Mouse (Mus musculus) liver, adult 2 months (tissue): ENCODE results near the gene Naaa. TPM values are rescaled to one million over a fixed set of nuclear protein-coding genes. Genes with fewer than 3 reads are reported as not detected.

Experiments used
- DNase-seq: peaks from one replicate; pipeline ENCODE4 v3.0.0-alpha.2; 2011; ENCODE audit warnings: low read depth, low spot score; ENCODE audit errors: extremely low read depth
- H3K27ac ChIP-seq: fragments of 200-500 bp; replicated peaks from 2 replicates; pipeline ENCODE4 v1.5.1; 2012; ENCODE audit warnings: low read depth, mild to moderate bottlenecking, control low read depth, inconsistent platforms, low read length; ENCODE audit not compliant: insufficient read depth
- H3K27me3 ChIP-seq: fragments of 200-500 bp; 2 replicates; pipeline ENCODE4 v1.6.1; 2012; ENCODE audit warnings: mild to moderate bottlenecking, moderate library complexity, low read length, inconsistent platforms; ENCODE audit not compliant: control insufficient read depth, insufficient read depth
- H3K36me3 ChIP-seq: fragments of 200-500 bp; 2 replicates; pipeline ENCODE4 v1.6.1; 2012; ENCODE audit warnings: low read length, inconsistent platforms; ENCODE audit not compliant: control insufficient read depth, insufficient read depth
- H3K4me1 ChIP-seq: fragments of 200-500 bp; 2 replicates; pipeline ENCODE4 v1.6.1; 2011; ENCODE audit warnings: low read length; ENCODE audit not compliant: control insufficient read depth, insufficient read depth
- H3K4me3 ChIP-seq: fragments of 200-500 bp; 2 replicates; pipeline ENCODE4 v1.5.1; 2011; ENCODE audit warnings: low read depth, mild to moderate bottlenecking, control low read depth, low read length, moderate library complexity; ENCODE audit not compliant: insufficient read depth
- H3K79me2 ChIP-seq: fragments of 200-500 bp; 2 replicates; pipeline ENCODE4 v1.6.1; 2012; ENCODE audit warnings: inconsistent platforms, mild to moderate bottlenecking, low read length, moderate library complexity; ENCODE audit not compliant: control insufficient read depth, insufficient read depth
- H3K9ac ChIP-seq: fragments of 200-500 bp; 2 replicates; pipeline ENCODE4 v1.6.1; 2012; ENCODE audit warnings: low read depth, mild to moderate bottlenecking, control low read depth, inconsistent platforms, low read length
- CTCF ChIP-seq: fragments of 200-500 bp; IDR thresholded peaks from 2 replicates; pipeline ENCODE4 v1.5.1; 2011; ENCODE audit warnings: low read depth, low read length, control low read depth
- POLR2A ChIP-seq: fragments of 200-500 bp; IDR thresholded peaks from 2 replicates; pipeline ENCODE4 v1.6.1; 2011; ENCODE audit warnings: low read length, control low read depth; ENCODE audit not compliant: insufficient read depth; ENCODE audit errors: extremely low read depth
- WGBS: fragments of 180-500 bp; shearing (Covaris S2); methylation state at CpG from one replicate; pipeline ENCODE4 v1.1.7; 2018; 5-methylcytosine and 5-hydroxymethylcytosine counted together
- polyA plus RNA-seq: library from polyadenylated mRNA; depleted of rRNA; stranded (reverse); fragments of >200 nt; gene quantifications from 2 replicates; pipeline ENCODE4 v1.2.3, GENCODE M21; 2012
- total RNA-seq: library from RNA; depleted of rRNA; stranded (reverse); fragments of >200 nt; gene quantifications from 2 replicates; pipeline ENCODE4 v1.2.3, GENCODE M21; 2014

The Naaa gene
- total and polyA plus RNA-seq, 2 experiments, result 4.4 to 5.2 TPM

DNA sequence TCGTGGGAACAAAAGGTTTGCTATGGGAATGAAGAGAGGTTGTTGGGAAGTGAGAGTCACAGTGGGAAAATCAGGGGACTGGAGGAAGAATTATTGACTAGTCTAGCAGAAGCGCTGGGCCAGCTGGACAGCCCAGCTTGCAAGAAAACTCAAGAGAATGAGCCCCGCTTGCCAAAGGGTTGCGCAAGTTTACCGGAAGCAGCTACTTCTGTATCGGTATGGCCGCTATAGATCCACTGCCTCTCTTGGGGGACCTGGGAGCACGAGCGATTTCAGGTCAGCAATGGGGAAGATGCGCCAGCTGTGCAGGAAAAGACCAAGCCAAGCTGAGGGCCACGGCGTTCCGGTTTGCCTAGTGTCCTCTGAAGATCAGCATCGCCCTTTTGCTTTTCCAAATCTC is 40.6 kb upstream of the Naaa start:
- no peak overlapping the region for H3K27ac ChIP-seq
- H3K79me2 ChIP-seq, result no peaks in the 10 kb centered on the region
- H3K4me3 ChIP-seq, result no peak overlapping the region
- peaks cover 14% of the 10 kb centered on the region for H3K4me1 ChIP-seq
- DNase-seq, result no peak
- H3K36me3 ChIP-seq, result no peaks in the 10 kb centered on the region
- no peaks in the 10 kb centered on the region for H3K27me3 ChIP-seq
- TF ChIP-seq POLR2A (no peak), CTCF (no peak)
- 75% methylated on average over 14 of the region's 14 CpGs for WGBS
- no peak overlapping the region for H3K9ac ChIP-seq

- Histone ChIP-seq H3K9ac (no peak overlapping the region), H3K4me1 (peaks cover 13% of the 10 kb centered on the region), H3K4me3 (no peak overlapping the region), H3K36me3 (no peaks in the 10 kb centered on the region), H3K27me3 (no peaks in the 10 kb centered on the region), H3K27ac (no peak overlapping the region), H3K79me2 (no peaks in the 10 kb centered on the region)
- WGBS, result 84% methylated on average over 7 of the region's 7 CpGs
- DNase-seq, result no peak
- no peak for TF ChIP-seq CTCF
- TF ChIP-seq POLR2A, result no peak
These were observed 40.1 kb upstream of the Naaa start for GRCm38 (mm10) chr5:92318119-92318518.

- Histone ChIP-seq H3K27ac (no peak overlapping the region), H3K27me3 (no peaks in the 10 kb centered on the region), H3K4me1 (peaks cover 7% of the 10 kb centered on the region; the same call in 1 of the 2 replicates), H3K9ac (no peak overlapping the region), H3K36me3 (no peaks in the 10 kb centered on the region), H3K79me2 (peaks cover 7% of the 10 kb centered on the region; the same call in 1 of the 2 replicates), H3K4me3 (no peak overlapping the region)
- no peak for DNase-seq
- TF ChIP-seq CTCF (no peak), POLR2A (no peak)
- whole genome bisulfite sequencing, result 31% methylated on average over 7 of the region's 7 CpGs
These were observed 35.8 kb upstream of the Naaa start for GRCm38 (mm10) chr5:92313776-92314175.

- DNase-seq, result peak; percentile 74
These were observed 34.2 kb upstream of the Naaa start for GRCm38 (mm10) chr5:92312046-92312715.

GRCm38 (mm10) chr5:92309681-92310511 is 31.9 kb upstream of the Naaa start, which contains the start of gene Sdad1:
Gene Sdad1, minus strand, starts transcription at chr5:92310479.
- TF ChIP-seq CTCF, result peak; percentile 83
- TF ChIP-seq POLR2A, result 0 out of 2 replicates have a peak, but pooled peaks have one; percentile 35
- Histone ChIP-seq H3K27ac (no peak within 1 kb of the TSS), H3K36me3 (no peaks in the 10 kb centered on the region), H3K9ac (peak within 1 kb of the TSS; percentile 79), H3K4me1 (peaks cover 9% of the 10 kb centered on the region; the same call in 1 of the 2 replicates), H3K4me3 (peak within 1 kb of the TSS; percentile 94), H3K79me2 (peaks cover 11% of the 10 kb centered on the region; the same call in 1 of the 2 replicates), H3K27me3 (no peaks in the 10 kb centered on the region)
- WGBS, result 3% methylated on average over 41 of the region's 41 CpGs
- peak; percentile 89 for DNase-seq

More at GRCm38 (mm10) chr5:92312046-92312715, 34.2 kb upstream of the Naaa start:
- Histone ChIP-seq H3K36me3 (no peaks in the 10 kb centered on the region), H3K27me3 (no peaks in the 10 kb centered on the region), H3K4me3 (no peak overlapping the region), H3K79me2 (peaks cover 11% of the 10 kb centered on the region; the same call in 1 of the 2 replicates), H3K27ac (no peak overlapping the region), H3K9ac (no peak overlapping the region), H3K4me1 (peaks cover 9% of the 10 kb centered on the region; the same call in 1 of the 2 replicates)
- 11% methylated on average over 13 of the region's 13 CpGs for WGBS
- TF ChIP-seq CTCF (peak; percentile 15; the same call in 1 of the 2 replicates), POLR2A (no peak)
